Mouse (Mus musculus) heart, embryonic 12.5 days (tissue): ENCODE measurements around the gene Zfp764. TPM values are rescaled to one million over a fixed set of nuclear protein-coding genes. Genes with fewer than 3 reads are reported as not detected.
"Not testable (repeated sequence)": the region's sequence is repeated elsewhere in the genome, so short reads cannot be mapped to it uniquely, and the experiment has no call there.

Source experiments
- ATAC-seq: fragments of 200-750 bp; cut with Nextera tagmentation; 2 replicates; pipeline ENCODE4 v1.8.0; 2017; ENCODE audit warnings: moderate TSS enrichment, moderate library complexity; ENCODE audit not compliant: insufficient number of reproducible peaks, low FRiP score
- H3K27ac ChIP-seq: fragments of 300-500 bp; sonication (generic); 2 replicates; pipeline ENCODE4 v1.5.1; 2016; ENCODE audit warnings: mild to moderate bottlenecking, moderate library complexity; ENCODE audit not compliant: poor library complexity, severe bottlenecking
- H3K27me3 ChIP-seq: fragments of 300-500 bp; sonication (generic); replicated peaks from 2 replicates; pipeline ENCODE4 v1.6.1; 2016; ENCODE audit warnings: mild to moderate bottlenecking, moderate library complexity
- H3K36me3 ChIP-seq: fragments of 300-500 bp; sonication (generic); 2 replicates; pipeline ENCODE4 v1.6.1; 2016; ENCODE audit warnings: mild to moderate bottlenecking, moderate library complexity
- H3K4me1 ChIP-seq: fragments of 300-500 bp; sonication (generic); replicated peaks from 2 replicates; pipeline ENCODE4 v1.6.1; 2016; ENCODE audit warnings: mild to moderate bottlenecking
- H3K4me2 ChIP-seq: fragments of 300-500 bp; sonication (generic); 2 replicates; pipeline ENCODE4 v1.6.1; 2016; ENCODE audit warnings: mild to moderate bottlenecking, moderate library complexity
- H3K4me3 ChIP-seq: fragments of 300-500 bp; sonication (generic); 2 replicates; pipeline ENCODE4 v1.5.1; 2016; ENCODE audit warnings: mild to moderate bottlenecking
- H3K9ac ChIP-seq: fragments of 300-500 bp; sonication (generic); 2 replicates; pipeline ENCODE4 v1.6.1; 2016; ENCODE audit warnings: mild to moderate bottlenecking, moderate library complexity
- H3K9me3 ChIP-seq: fragments of 300-500 bp; sonication (generic); replicated peaks from 2 replicates; pipeline ENCODE4 v1.6.1; 2016; ENCODE audit warnings: mild to moderate bottlenecking, moderate library complexity
- WGBS: fragments of 180-500 bp; shearing (Covaris S2); methylation state at CpG from one replicate; pipeline ENCODE4 v1.1.7; 2016; 5-methylcytosine and 5-hydroxymethylcytosine counted together
- polyA plus RNA-seq: library from polyadenylated mRNA; unstranded; fragments of >200 nt; fragmentation: Nextera tagmentation; extraction: Ambion mirVana; gene quantifications from 2 replicates; pipeline ENCODE4 v1.2.1, GENCODE M21; 2016

The Zfp764 gene
- polyA plus RNA-seq, 1 experiment from 2014 or later: 5.3 TPM

DNA sequence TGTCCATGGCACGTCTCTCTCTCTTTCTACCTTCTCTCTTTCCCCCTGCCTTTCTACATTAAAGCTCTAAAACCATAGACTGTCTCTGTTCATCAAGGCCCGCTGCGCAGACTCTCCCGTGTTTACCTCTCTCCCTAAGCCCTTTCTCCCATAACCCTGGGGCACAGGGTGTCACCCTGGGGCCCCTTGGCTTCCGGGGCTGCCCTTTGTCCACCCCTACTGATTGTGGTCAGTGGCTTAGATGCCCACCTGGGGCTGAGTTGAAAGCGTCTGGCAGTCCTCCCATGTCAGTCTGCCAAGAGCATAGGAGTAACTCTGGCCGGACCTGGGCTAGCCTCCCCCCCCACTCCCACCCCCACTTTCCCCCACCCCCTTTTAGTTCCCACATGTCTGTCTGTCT, 16.3 kb downstream of the Zfp764 start:
- H3K4me1 ChIP-seq: peaks cover 28% of the 10 kb centered on the region
- H3K36me3 ChIP-seq: peaks cover 23% of the 10 kb centered on the region
- no peak overlapping the region for H3K27ac ChIP-seq
- H3K27me3 ChIP-seq: no peaks in the 10 kb centered on the region
- 76% methylated on average over 7 of the region's 7 CpGs for WGBS
- H3K4me2 ChIP-seq: no peak overlapping the region
- H3K9ac ChIP-seq: no peak overlapping the region
- no peak for ATAC-seq
- no peaks in the 10 kb centered on the region for H3K9me3 ChIP-seq
- no peak overlapping the region for H3K4me3 ChIP-seq

DNA sequence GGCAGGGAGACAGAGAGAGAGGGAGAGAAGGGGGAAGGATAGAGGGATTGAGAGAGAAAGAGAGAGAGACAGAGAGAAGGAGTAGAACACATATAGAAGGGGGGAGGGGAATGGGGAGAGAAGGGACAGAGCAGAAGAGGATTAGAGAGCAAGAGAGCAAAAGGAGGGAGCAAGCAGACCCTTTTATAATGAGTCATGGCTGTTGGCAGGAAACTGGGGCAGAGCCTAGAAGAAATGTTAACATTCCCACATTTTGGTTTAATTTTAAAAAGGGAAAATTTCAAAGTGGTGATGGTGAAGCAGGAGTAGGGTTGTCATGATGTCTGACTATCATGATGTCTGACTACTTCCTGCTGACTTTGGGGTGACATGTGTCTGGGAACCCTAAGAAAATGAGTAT, 18.4 kb downstream of the Zfp764 start:
- not testable (repeated sequence) for H3K9me3 ChIP-seq, H3K27ac ChIP-seq, H3K27me3 ChIP-seq, H3K9ac ChIP-seq, H3K4me3 ChIP-seq, ATAC-seq, H3K4me2 ChIP-seq
- Histone ChIP-seq H3K36me3 (peaks cover 43% of the 10 kb centered on the region), H3K4me1 (peaks cover 23% of the 10 kb centered on the region)

DNA sequence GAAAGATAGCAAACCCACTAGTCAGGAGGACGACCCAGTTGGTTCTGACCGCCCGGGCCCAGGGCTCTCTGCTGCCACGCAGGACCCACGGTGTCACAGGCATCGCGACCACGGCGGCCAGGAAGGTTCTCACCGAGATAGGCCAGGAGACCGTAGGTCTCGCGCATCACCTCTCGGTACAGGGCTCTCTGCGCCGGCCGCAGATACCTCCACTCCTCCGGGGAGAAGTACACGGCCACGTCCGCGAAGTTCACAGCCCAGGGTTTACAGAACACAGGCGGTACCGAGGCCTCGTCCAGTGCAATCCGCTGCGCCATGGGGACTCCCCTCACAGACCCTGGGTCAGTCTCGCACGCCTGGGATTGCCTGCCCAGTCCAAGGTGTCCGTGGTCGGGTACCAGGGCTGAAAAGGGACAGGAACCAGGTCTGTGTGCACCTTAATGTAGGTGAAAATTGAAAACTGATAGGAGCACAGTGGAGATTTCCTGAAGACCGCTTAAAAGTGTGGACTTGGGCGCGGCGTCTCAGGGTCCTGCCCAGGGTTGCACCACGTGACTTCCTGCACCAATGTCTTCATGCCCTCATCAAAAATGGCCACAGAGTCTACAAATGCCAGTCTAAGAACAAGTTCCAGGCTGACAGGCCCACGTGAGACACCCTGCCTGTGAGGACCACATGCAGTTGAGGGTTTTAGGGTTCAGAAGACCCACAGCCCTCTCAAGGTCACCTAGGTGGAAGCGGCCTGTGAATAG, 19.8 kb downstream of the Zfp764 start, which contains the start of gene 9130019O22Rik:
9130019O22Rik (minus strand) TSS at position 526 of the 752 bp plus-strand sequence.
- Histone ChIP-seq H3K4me2 (peak within 1 kb of the TSS; percentile 91), H3K36me3 (peaks cover 47% of the 10 kb centered on the region), H3K4me1 (peaks cover 13% of the 10 kb centered on the region), H3K9me3 (peaks cover 7% of the 10 kb centered on the region; the same call in 1 of the 2 replicates), H3K27me3 (no peaks in the 10 kb centered on the region), H3K9ac (peak within 1 kb of the TSS; percentile 83), H3K27ac (no peak within 1 kb of the TSS), H3K4me3 (peak within 1 kb of the TSS; percentile 62)
- 10% methylated on average over 38 of the region's 38 CpGs for WGBS
- peak; percentile 89 for ATAC-seq

DNA sequence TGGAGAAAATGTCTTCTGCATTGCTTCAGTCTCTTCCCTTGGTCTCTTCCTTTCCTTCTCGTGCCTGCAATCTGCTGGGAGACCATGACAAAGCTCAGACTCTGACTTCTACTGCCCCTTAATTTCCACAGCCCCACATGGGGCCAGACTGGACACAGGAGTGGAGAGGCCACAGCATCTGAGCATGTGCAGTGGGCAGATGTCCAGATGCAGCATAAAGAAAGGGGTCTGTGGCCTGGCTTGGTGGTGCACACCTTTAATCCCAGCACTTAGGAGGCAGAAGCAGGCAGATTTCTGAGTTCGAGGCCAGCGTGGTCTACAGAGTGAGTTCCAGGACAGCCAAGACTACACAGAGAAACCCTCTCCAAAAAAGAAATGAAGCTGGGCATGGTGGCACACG, 21.1 kb downstream of the Zfp764 start:
- not testable (repeated sequence) for ATAC-seq

DNA sequence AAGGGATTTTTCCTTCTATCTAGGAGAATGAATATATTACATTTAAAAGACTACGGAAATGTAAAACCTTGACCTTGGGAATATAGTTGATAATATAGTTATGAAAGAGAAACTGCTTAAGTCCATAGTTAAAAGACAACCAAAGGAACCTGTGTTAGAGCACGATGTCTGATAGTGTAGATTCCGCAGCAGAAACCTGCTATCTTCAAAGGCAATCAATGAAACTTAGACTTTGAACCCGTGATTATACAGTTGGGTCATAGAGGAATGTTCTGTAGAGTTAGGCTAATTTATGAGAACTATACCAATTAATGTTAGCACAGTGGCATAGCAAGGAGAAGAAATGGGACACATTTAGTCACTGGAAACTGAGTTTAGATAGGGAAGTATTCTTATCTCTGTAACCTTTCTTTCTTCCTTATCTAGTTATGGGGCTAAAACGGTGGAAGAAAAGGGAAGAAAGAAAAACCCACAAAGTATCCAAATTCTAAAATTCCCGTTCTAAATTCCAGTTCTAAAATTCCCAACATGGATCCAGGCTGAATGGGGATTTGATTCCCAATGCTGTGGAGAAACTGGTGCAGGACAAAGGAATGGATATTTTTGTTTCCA, 28.2 kb downstream of the Zfp764 start:
- no peak for ATAC-seq
- Histone ChIP-seq H3K4me2 (no peak overlapping the region), H3K27me3 (no peaks in the 10 kb centered on the region), H3K9me3 (no peaks in the 10 kb centered on the region; the same call in 1 of the 2 replicates), H3K27ac (no peak overlapping the region), H3K4me1 (peaks cover 10% of the 10 kb centered on the region; the same call in 1 of the 2 replicates), H3K36me3 (peaks cover 21% of the 10 kb centered on the region), H3K4me3 (no peak overlapping the region), H3K9ac (no peak overlapping the region)
- 64% methylated on average over 6 of the region's 6 CpGs for WGBS

More for the DNA sequence above, 21.1 kb downstream of the Zfp764 start:
- 90% methylated on average over 4 of the region's 4 CpGs for WGBS
- peaks cover 37% of the 10 kb centered on the region for H3K36me3 ChIP-seq
- H3K27me3 ChIP-seq, H3K9ac ChIP-seq, H3K4me2 ChIP-seq, H3K9me3 ChIP-seq, H3K27ac ChIP-seq, H3K4me3 ChIP-seq: not testable (repeated sequence)
- H3K4me1 ChIP-seq: peaks cover 20% of the 10 kb centered on the region

- peaks cover 15% of the 10 kb centered on the region for H3K36me3 ChIP-seq
- H3K27me3 ChIP-seq, H3K9me3 ChIP-seq, H3K4me1 ChIP-seq: not testable (repeated sequence)
- 3% methylated on average over 49 of the region's 49 CpGs for WGBS
- peak within 1 kb of the TSS; percentile 78 for H3K4me3 ChIP-seq
- peak within 1 kb of the TSS; percentile 88 for H3K9ac ChIP-seq
- H3K27ac ChIP-seq: peak within 1 kb of the TSS; percentile 32; the same call in 1 of the 2 replicates
- ATAC-seq: peak; percentile 94
- peak within 1 kb of the TSS; percentile 91 for H3K4me2 ChIP-seq
These were observed 31.1 kb downstream of the Zfp764 start, which contains the start of gene Zfp747 for GRCm38 (mm10) chr7:127375271-127376245. Zfp747 (minus strand) TSS chr7:127376050.

DNA sequence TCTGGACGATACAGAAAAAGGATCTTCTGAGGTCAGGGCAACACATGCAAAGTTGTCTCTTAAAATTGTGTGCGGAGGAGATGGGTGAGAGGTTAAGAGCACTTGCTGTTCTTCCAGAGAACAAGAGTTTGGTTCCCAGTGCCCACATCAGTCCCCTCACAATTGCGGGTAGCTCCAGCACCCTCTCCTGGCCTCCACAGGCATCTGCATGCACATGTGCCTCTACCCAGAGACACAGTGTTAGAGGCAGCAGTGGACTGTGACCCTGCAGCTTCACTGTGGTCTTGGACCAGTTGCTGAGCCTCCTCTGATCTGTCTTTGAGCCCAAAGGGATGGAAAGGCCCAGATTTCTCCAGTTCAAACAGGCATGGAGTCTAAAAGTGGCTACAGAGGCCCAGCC, 34.8 kb downstream of the Zfp764 start:
- not testable (repeated sequence) for H3K4me1 ChIP-seq, H3K4me3 ChIP-seq, ATAC-seq, H3K27ac ChIP-seq, H3K4me2 ChIP-seq, H3K9ac ChIP-seq, H3K9me3 ChIP-seq, H3K27me3 ChIP-seq
- 81% methylated on average over 3 of the region's 3 CpGs for WGBS
- peaks cover 15% of the 10 kb centered on the region for H3K36me3 ChIP-seq

- no peak overlapping the region for H3K4me3 ChIP-seq
- peaks cover 5% of the 10 kb centered on the region; the same call in 1 of the 2 replicates for H3K9me3 ChIP-seq
- H3K9ac ChIP-seq: no peak overlapping the region
- peaks cover 15% of the 10 kb centered on the region for H3K36me3 ChIP-seq
- 63% methylated on average over 2 of the region's 2 CpGs for WGBS
- no peaks in the 10 kb centered on the region for H3K27me3 ChIP-seq
- no peak overlapping the region for H3K27ac ChIP-seq
- no peak for ATAC-seq
- no peak overlapping the region for H3K4me2 ChIP-seq
- H3K4me1 ChIP-seq: peaks cover 3% of the 10 kb centered on the region; the same call in 1 of the 2 replicates
These were observed 35.4 kb downstream of the Zfp764 start for GRCm38 (mm10) chr7:127371213-127371612.

DNA sequence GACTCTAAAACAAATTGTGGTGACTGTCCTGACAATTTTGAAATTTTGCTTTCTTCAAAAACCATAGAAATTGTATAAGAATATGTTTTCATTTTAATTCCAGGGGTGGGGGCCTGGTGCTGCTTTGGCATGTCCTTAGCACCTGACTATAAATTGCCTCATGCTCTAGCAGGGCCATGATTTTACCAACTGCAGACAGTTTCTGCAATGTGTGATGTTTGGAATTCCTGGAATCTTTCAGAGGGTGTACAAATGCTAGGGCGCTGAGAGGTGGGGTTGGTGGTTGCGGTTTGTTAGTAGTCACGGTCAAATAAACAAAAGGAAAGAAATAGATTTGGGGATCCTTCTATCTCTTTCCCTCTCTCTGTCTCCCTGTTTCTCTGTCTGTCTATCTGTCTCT, 40.4 kb downstream of the Zfp764 start:
- Histone ChIP-seq H3K4me3 (no peak overlapping the region), H3K9me3 (0 out of 2 replicates have a peak, but pooled peaks cover 5% of the 10 kb centered on the region), H3K4me1 (0 out of 2 replicates have a peak, but pooled peaks cover 5% of the 10 kb centered on the region), H3K9ac (no peak overlapping the region), H3K36me3 (no peaks in the 10 kb centered on the region), H3K4me2 (no peak overlapping the region), H3K27me3 (peaks cover 9% of the 10 kb centered on the region), H3K27ac (no peak overlapping the region)
- WGBS: 58% methylated on average over 3 of the region's 3 CpGs
- no peak for ATAC-seq

DNA sequence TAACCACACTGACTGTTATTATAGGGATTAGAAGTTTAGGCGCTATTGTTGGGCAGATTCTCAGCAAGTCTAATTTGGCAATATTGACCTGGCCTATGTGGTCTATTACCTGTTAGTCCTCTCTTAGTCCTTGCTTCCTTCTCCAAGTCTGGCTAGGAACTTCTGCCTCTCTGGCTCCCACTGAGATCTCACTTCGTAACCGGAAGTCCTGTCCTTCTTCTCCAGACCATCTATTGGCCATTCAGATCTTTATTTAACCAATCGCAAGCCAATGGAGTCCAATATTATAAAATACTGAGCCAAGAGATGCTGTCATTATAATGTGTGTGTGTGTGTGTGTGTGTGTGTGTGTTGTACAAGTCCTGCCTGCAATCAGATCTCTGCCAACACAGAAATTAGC, 42.5 kb downstream of the Zfp764 start:
- Histone ChIP-seq H3K9ac (peak overlapping the region; percentile 65; the same call in 1 of the 2 replicates), H3K36me3 (no peaks in the 10 kb centered on the region), H3K4me3 (peak overlapping the region; percentile 46), H3K4me1 (0 out of 2 replicates have a peak, but pooled peaks cover 5% of the 10 kb centered on the region), H3K9me3 (0 out of 2 replicates have a peak, but pooled peaks cover 5% of the 10 kb centered on the region), H3K27me3 (peaks cover 27% of the 10 kb centered on the region), H3K27ac (no peak overlapping the region), H3K4me2 (peak overlapping the region; percentile 81)
- 53% methylated on average over 4 of the region's 4 CpGs for WGBS
- no peak for ATAC-seq
